In the genomic region with DNA sequence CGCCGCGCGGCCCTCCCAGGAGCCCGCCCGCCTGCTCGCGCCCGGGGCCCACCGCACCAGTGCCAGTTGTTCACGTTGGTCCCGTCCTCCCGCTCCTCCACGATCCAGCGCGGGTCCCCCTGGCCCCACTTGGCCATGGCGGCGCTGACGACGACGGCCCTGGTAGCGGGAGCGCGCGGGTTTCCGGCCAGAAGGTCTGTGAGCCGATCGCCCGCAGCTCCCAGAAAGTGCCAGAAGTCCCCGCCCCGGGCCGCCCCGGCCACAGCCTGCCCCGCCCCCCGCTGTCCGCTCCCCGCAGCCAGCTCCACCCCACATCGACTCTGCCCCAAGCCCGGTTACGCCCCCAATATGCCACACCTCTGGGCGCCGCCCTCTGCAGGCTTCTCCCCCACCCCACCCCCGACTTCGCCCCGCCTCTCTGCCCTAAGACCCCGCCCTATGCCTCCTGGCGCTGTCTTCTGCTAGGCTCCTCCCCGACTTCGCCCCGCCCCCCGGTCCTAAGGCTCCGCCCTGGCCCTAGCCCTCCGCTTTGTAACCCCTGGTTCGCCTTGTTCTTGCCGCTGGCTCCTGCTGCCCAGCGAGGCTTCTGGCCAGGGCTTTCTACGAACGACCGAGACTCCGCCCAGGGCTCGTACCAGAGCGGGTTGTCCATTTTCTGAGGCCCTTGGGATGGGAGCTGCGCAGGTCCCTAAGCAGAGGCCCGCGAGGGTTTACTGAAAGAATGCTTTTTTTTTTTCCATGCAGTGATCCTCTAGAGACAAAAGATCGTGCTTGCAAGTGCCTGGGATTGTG, we compare ENCODE assay signal across 1 mouse cellular context.
TF ChIP-seq lines count a peak whose summit lies in the region.

Gene Ahsa2 (minus strand): TSS at position 313 of the 792 bp plus-strand sequence.

TF ChIP-seq in MEL, 35 proteins besides CTCF, POLR2A, EP300 and RAD21 (continued from another document):
- no peak for TF ChIP-seq MEF2A (IDR thresholded peaks at IDR 0.05; ENCODE audit: extremely low read depth, insufficient replicate concordance, low read depth, low read length, poor library complexity, severe bottlenecking)
- no peak for TF ChIP-seq SIN3A (IDR thresholded peaks at IDR 0.05; ENCODE audit: low read length)
- 0 out of 2 replicates have a peak, but pooled peaks have one; percentile 13 for TF ChIP-seq TCF12 (IDR thresholded peaks at IDR 0.05; ENCODE audit: low read depth, low read length)
- no peak; the same call in 1 of the 2 replicates for TF ChIP-seq RCOR1 (IDR thresholded peaks at IDR 0.05; ENCODE audit: low read depth, low read length)
- no peak for TF ChIP-seq MYB (IDR thresholded peaks at IDR 0.05; ENCODE audit: low read depth, low read length)
- TF ChIP-seq MAX (IDR thresholded peaks at IDR 0.05; ENCODE audit: low read length), result peak; percentile 27; the same call in 1 of the 2 replicates
- peak; percentile 1; the same call in 1 of the 2 replicates for TF ChIP-seq MXI1 (IDR thresholded peaks at IDR 0.05; ENCODE audit: low read depth, low read length)
- TF ChIP-seq TAL1 (IDR thresholded peaks at IDR 0.05; ENCODE audit: low read length), result no peak
- TF ChIP-seq CHD1 (IDR thresholded peaks at IDR 0.05; ENCODE audit: low read depth, low read length), result 0 out of 2 replicates have a peak, but pooled peaks have one; percentile 71
- no peak for TF ChIP-seq GABPA (IDR thresholded peaks at IDR 0.05; ENCODE audit: low read depth, low read length)
- no peak for TF ChIP-seq MYC (IDR thresholded peaks at IDR 0.05; ENCODE audit: low read depth, low read length)
